Mouse (Mus musculus) forebrain, embryonic 10.5 days (tissue): ENCODE results near the gene Pbrm1. TPM values are rescaled to one million over a fixed set of nuclear protein-coding genes. Genes with fewer than 3 reads are reported as not detected.

Source experiments
- DNase-seq: peaks from one replicate; pipeline ENCODE4 v3.0.0-alpha.2; 2017; ENCODE audit warnings: low spot score; ENCODE audit errors: extremely low spot score
- H3K27ac ChIP-seq: fragments of 300-500 bp; sonication (generic); 2 replicates; pipeline ENCODE4 v1.5.1; 2016; ENCODE audit warnings: mild to moderate bottlenecking
- H3K27me3 ChIP-seq: fragments of 300-500 bp; sonication (generic); 2 replicates; pipeline ENCODE4 v1.6.1; 2016; ENCODE audit warnings: mild to moderate bottlenecking; ENCODE audit not compliant: poor library complexity, severe bottlenecking
- H3K36me3 ChIP-seq: fragments of 300-500 bp; sonication (generic); replicated peaks from 2 replicates; pipeline ENCODE4 v1.6.1; 2016; ENCODE audit warnings: mild to moderate bottlenecking, moderate library complexity
- H3K4me1 ChIP-seq: fragments of 300-500 bp; sonication (generic); 2 replicates; pipeline ENCODE4 v1.6.1; 2016
- H3K4me3 ChIP-seq: fragments of 300-500 bp; sonication (generic); 2 replicates; pipeline ENCODE4 v1.5.1; 2016; ENCODE audit warnings: mild to moderate bottlenecking, moderate library complexity
- H3K9me3 ChIP-seq: fragments of 300-500 bp; sonication (generic); 2 replicates; pipeline ENCODE4 v1.6.1; 2016; ENCODE audit warnings: mild to moderate bottlenecking, moderate library complexity
- WGBS: fragments of 180-500 bp; shearing (Covaris S2); methylation state at CpG from one replicate; pipeline ENCODE4 v1.1.7; 2016; 5-methylcytosine and 5-hydroxymethylcytosine counted together
- polyA plus RNA-seq: library from polyadenylated mRNA; unstranded; fragments of >200 nt; fragmentation: Nextera tagmentation; extraction: Ambion mirVana; gene quantifications from 2 replicates; pipeline ENCODE4 v1.2.1, GENCODE M21; 2016

The Pbrm1 gene
- polyA plus RNA-seq, result 144 TPM in 2 replicates

- H3K36me3 ChIP-seq, result peaks cover 71% of the 10 kb centered on the region
- DNase-seq, result peak; percentile 97
- no peaks in the 10 kb centered on the region for H3K9me3 ChIP-seq
- under 1% methylated on average over 52 of the region's 53 CpGs for WGBS
- H3K4me1 ChIP-seq, result peaks cover 35% of the 10 kb centered on the region
- peak within 1 kb of the TSS; percentile 99 for H3K27ac ChIP-seq
- H3K4me3 ChIP-seq, result peak within 1 kb of the TSS; percentile 82
- no peaks in the 10 kb centered on the region for H3K27me3 ChIP-seq
These were observed at the start of gene Pbrm1, which contains the start of gene Gnl3 for GRCm38 (mm10) chr14:31018860-31019291. Gene Pbrm1, plus strand, starts transcription at chr14:31019138. Gene Gnl3, minus strand, starts transcription at chr14:31019152.

DNA sequence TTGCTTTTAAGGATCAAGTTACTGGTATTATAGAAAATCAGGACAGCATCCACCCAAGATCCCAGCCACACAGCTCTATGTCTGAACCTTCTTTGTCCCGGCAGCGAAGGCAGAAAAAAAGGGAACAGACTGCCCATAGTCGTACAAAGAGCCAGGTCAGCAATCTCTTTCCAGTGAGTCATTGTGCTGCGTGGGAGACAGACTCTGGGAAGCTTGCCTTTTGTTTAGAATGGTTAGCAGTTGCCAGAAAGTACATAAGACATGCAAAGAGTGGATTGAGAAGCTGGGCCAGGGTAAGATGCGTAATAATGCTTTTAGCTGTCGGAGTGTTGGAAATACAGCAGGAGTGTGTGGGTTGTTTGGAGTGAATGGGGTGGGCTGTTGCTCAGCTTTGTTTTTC is 44.7 kb upstream of the Pbrm1 start:
- no peaks in the 10 kb centered on the region for H3K27me3 ChIP-seq
- 74% methylated on average over 6 of the region's 6 CpGs for WGBS
- no peak overlapping the region for H3K27ac ChIP-seq
- DNase-seq, result no peak
- no peaks in the 10 kb centered on the region for H3K9me3 ChIP-seq
- H3K4me3 ChIP-seq, result no peak overlapping the region
- peaks cover 60% of the 10 kb centered on the region for H3K36me3 ChIP-seq
- no peaks in the 10 kb centered on the region for H3K4me1 ChIP-seq

DNA sequence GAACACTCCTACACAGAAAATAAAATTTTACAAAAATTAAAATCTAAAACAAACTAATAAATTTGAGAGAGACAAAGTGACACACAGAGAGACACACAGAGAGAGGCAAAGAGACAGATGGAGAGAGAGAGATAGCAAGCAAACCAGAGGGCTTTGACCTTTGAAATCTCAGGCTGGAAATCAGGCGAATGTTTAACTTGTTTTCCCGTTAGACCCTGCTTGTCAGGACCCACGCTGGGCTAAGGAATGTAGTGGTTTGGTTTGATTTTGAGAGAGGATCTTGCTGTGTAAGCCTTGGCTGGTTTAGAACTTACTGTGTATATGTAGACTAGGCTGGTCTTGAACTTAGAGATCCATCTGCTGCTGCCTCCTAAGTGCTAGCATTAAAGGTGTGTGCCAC is 42.7 kb upstream of the Pbrm1 start:
- Histone ChIP-seq H3K9me3 (no peaks in the 10 kb centered on the region), H3K36me3 (peaks cover 52% of the 10 kb centered on the region), H3K4me1 (no peaks in the 10 kb centered on the region), H3K4me3 (no peak overlapping the region), H3K27me3 (no peaks in the 10 kb centered on the region), H3K27ac (no peak overlapping the region)
- DNase-seq, result no peak
- WGBS, result 88% methylated on average over 3 of the region's 3 CpGs

GRCm38 (mm10) chr14:30996417-30996816 is 22.5 kb upstream of the Pbrm1 start:
- Histone ChIP-seq H3K4me3 (no peak overlapping the region), H3K27ac (no peak overlapping the region), H3K9me3 (no peaks in the 10 kb centered on the region), H3K27me3 (no peaks in the 10 kb centered on the region), H3K4me1 (peaks cover 9% of the 10 kb centered on the region), H3K36me3 (peaks cover 33% of the 10 kb centered on the region)
- DNase-seq, result no peak

- H3K36me3 ChIP-seq, result peaks cover 31% of the 10 kb centered on the region
- no peaks in the 10 kb centered on the region for H3K27me3 ChIP-seq
- H3K9me3 ChIP-seq, result no peaks in the 10 kb centered on the region
- 70% methylated on average over 10 of the region's 10 CpGs for WGBS
- peak overlapping the region; percentile 95; the same call in 1 of the 2 replicates for H3K27ac ChIP-seq
- DNase-seq, result no peak
- peaks cover 20% of the 10 kb centered on the region for H3K4me1 ChIP-seq
- H3K4me3 ChIP-seq, result peak overlapping the region; percentile 87
These were observed 18.6 kb upstream of the Pbrm1 start for GRCm38 (mm10) chr14:31000356-31000755.

DNA sequence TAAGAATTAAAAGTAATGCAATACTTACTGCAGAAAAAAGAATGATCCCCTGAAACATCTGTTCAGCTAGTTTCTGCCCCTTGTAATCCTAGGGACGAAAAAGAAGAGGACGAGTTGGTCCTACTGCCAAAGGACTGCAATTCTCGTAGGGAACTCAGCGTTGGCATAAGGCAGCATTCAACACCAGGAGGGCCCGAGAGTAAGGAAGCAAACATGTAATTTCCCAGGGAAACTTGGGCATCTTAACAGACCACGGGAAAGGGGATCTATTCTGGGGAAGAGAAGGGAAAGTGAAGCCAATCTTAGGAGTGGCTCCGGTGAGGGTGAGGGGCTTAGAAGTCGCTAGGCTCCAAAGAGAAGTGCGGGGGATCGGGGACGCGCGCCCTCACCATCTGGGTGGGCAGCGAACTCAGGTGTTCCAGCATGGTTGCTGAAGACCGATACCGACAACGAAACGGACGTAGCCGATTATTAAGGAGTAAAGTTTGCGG is 18.1 kb upstream of the Pbrm1 start:
- peaks cover 33% of the 10 kb centered on the region for H3K36me3 ChIP-seq
- no peaks in the 10 kb centered on the region for H3K9me3 ChIP-seq
- H3K27me3 ChIP-seq, result no peaks in the 10 kb centered on the region
- peak overlapping the region; percentile 95 for H3K27ac ChIP-seq
- no peak for DNase-seq
- peaks cover 20% of the 10 kb centered on the region for H3K4me1 ChIP-seq
- H3K4me3 ChIP-seq, result peak overlapping the region; percentile 87
- WGBS, result under 1% methylated on average over 21 of the region's 21 CpGs

DNA sequence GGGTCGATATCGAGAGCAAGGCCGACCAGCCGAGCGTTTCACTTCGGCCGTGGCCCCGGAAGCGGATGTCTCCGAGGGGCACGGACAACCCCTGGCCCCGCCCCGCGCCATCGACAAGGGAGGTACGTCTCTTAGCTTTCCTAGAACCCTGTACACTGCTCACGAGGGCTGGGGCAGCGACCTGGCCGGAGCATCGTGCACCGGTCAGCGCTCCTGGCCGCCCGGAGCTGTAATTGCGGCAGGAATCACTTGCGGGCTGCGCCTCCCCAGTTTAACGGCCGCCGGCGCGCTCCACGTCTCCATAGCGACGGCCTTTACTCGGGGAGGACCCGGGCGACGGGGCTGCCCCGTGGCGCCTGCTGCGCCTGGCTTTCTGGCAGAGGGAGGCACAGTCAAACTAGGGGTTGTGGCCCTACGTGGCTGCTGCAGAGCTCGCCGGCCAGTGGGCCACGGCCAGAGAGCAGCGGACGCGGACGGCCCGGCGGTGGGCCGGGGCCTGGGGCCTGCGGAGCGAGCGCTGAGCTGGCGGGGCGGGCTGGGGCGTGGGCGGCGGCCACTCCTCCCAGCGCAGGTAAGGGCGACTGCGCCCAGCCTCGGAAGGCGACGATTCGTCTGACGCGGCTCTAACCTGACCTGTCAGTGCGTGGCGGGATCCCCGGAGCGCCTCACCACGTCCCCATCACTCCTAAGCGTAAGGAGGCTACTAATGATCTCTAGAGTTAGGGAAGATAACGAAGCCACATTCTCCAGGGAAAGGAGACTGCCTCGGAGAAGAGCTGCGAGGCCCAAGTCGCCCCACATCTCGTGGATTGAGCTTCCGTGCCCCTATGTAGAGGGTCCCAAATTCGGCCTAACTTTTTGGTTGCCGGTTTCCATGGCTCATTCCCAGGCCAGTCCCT is 17.4 kb upstream of the Pbrm1 start, which contains the start of the genes Glt8d1 and Spcs1:
Gene Glt8d1, plus strand, starts transcription at position 94 of the 899 bp plus-strand sequence.
Gene Spcs1, minus strand, starts transcription at position 366 of the 899 bp plus-strand sequence.
- H3K4me1 ChIP-seq, result peaks cover 20% of the 10 kb centered on the region
- peak within 1 kb of the TSS; percentile 95 for H3K27ac ChIP-seq
- H3K4me3 ChIP-seq, result peak within 1 kb of the TSS; percentile 87
- WGBS, result under 1% methylated on average over 84 of the region's 84 CpGs
- H3K9me3 ChIP-seq, result no peaks in the 10 kb centered on the region
- H3K27me3 ChIP-seq, result no peaks in the 10 kb centered on the region
- peaks cover 32% of the 10 kb centered on the region for H3K36me3 ChIP-seq
- DNase-seq, result peak; percentile 84

DNA sequence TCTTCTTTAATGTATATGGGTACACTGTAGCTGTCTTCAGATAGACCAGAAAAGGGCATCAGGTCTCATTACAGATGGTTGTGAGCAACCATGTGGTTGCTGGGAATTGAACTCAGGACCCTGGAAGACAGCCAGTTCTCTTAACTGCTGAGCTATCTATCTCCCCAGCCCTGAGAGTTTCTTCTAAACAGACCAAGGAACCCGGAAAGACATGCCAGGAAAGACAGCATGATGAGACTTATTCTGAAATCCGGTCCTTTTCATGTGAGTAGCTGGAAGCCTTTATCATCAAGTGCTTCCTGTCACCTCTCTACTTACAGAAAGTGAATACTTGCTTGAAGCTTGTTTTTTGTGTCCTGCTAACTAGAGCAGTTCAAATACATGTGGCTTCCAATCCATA is 14.4 kb upstream of the Pbrm1 start:
- Histone ChIP-seq H3K4me1 (peaks cover 20% of the 10 kb centered on the region), H3K27ac (no peak overlapping the region), H3K36me3 (peaks cover 38% of the 10 kb centered on the region), H3K4me3 (no peak overlapping the region), H3K9me3 (no peaks in the 10 kb centered on the region), H3K27me3 (no peaks in the 10 kb centered on the region)
- no peak for DNase-seq
- WGBS, result 83% methylated on average over 2 of the region's 2 CpGs

DNA sequence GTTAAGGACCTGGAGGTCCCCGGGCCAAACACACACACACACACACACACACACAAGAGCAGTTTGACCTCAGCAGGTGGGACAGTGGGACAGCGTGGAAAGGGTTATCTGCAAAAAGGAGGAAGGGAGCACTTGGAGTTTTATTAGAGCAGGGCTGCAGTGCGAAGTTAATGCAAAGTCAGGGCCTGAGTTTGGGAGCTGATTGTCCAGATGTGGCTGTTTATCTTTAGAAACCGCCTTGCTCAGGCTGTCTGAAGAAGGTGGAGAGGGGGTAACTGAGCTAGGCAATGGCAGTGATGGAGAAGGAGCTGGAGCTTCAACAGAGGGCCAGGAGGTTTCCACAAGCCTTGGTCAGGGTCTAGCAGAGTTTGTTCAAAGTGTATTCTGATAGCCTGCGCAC is 12.2 kb upstream of the Pbrm1 start:
- Histone ChIP-seq H3K4me3 (no peak overlapping the region), H3K4me1 (peaks cover 10% of the 10 kb centered on the region), H3K27ac (no peak overlapping the region), H3K27me3 (no peaks in the 10 kb centered on the region), H3K36me3 (peaks cover 59% of the 10 kb centered on the region), H3K9me3 (no peaks in the 10 kb centered on the region)
- DNase-seq, result no peak
- 86% methylated on average over 5 of the region's 5 CpGs for WGBS

- Histone ChIP-seq H3K4me3 (no peak overlapping the region), H3K4me1 (peaks cover 4% of the 10 kb centered on the region; the same call in 1 of the 2 replicates), H3K27me3 (no peaks in the 10 kb centered on the region), H3K27ac (no peak overlapping the region), H3K36me3 (peaks cover 98% of the 10 kb centered on the region), H3K9me3 (no peaks in the 10 kb centered on the region)
- 94% methylated on average over 3 of the region's 3 CpGs for WGBS
- DNase-seq, result no peak
These were observed 7.3 kb upstream of the Pbrm1 start for GRCm38 (mm10) chr14:31011588-31011987.

DNA sequence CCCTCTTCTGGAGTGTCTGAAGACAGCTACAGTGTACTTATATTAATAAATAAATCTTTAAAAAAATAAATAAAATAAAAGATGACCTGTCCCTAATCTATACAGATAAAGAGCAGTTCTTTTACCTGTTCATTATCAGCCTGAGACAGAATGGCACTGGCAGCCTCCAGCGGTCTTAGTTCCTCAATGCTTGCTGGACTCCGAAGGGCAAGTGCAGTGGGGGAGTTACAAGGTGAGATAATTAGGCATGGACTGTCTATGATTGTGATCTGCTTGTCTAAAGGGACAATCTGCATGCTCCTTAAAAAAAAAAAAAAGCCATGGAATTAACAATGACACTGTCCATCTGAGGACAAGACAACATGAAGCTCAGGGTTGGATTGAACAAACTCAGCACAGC is 5.0 kb upstream of the Pbrm1 start:
- 96% methylated on average over 2 of the region's 2 CpGs for WGBS
- no peak for DNase-seq
- Histone ChIP-seq H3K4me1 (peaks cover 19% of the 10 kb centered on the region), H3K27ac (no peak overlapping the region), H3K9me3 (no peaks in the 10 kb centered on the region), H3K27me3 (no peaks in the 10 kb centered on the region), H3K36me3 (peaks cover 92% of the 10 kb centered on the region), H3K4me3 (no peak overlapping the region)

DNA sequence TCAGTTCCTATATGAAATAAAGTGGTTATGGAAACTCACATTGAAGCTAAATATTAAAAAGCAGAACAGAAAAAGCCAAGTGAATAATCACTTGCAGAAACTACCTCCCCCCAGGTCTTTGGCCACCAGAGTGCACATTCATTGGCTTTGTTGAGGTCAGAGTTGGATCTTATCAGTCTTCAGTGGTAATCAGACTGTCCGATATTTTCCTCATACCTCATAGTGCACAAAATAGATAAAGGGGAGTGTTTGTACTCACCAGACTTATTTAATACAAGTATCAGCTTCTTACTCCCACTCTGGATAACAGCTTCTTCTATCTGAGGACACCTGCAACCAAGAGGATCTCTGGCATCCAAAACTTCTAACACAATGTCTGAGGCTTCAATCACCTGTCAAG is 2.9 kb upstream of the Pbrm1 start:
- Histone ChIP-seq H3K27me3 (no peaks in the 10 kb centered on the region), H3K4me1 (peaks cover 30% of the 10 kb centered on the region), H3K4me3 (no peak overlapping the region; the same call in 1 of the 2 replicates), H3K27ac (no peak overlapping the region), H3K9me3 (no peaks in the 10 kb centered on the region), H3K36me3 (peaks cover 74% of the 10 kb centered on the region)
- WGBS, result 92% methylated on average over 1 of the region's 1 CpGs
- DNase-seq, result no peak

DNA sequence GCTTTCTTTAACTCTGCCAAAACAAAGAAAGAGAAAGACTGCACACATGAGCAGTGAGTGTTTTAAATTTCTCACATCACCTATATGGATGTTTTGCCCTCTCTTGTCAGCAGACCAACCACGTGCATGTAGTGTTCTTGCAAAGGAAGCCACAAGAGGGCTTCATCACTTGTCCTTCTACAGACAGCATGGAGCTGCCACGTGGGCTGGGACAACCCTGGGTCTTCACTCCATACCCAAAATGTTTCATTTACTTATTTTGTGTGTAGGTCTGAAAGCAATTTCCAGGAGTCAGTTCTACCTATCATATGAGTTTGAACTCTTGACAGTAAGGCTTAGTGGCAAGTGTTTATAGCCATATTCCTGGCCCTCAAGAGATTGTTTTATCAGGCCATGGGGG is 1.1 kb upstream of the Pbrm1 start:
- no peak for DNase-seq
- Histone ChIP-seq H3K27ac (peak overlapping the region; percentile 99), H3K36me3 (peaks cover 71% of the 10 kb centered on the region)

More for the DNA sequence above, 1.1 kb upstream of the Pbrm1 start:
- Histone ChIP-seq H3K9me3 (no peaks in the 10 kb centered on the region), H3K4me1 (peaks cover 35% of the 10 kb centered on the region), H3K27me3 (no peaks in the 10 kb centered on the region), H3K4me3 (peak overlapping the region; percentile 82)
- WGBS, result 4% methylated on average over 2 of the region's 2 CpGs
